Mouse (Mus musculus) lung, embryonic 14.5 days (tissue): ENCODE data around the gene Irx4. TPM values are rescaled to one million over a fixed set of nuclear protein-coding genes. Genes with fewer than 3 reads are reported as not detected.

Experiments
- ATAC-seq: fragments of 200-750 bp; cut with Nextera tagmentation; 2 replicates; pipeline ENCODE4 v1.8.0; 2017; ENCODE audit warnings: mild to moderate bottlenecking, moderate TSS enrichment, moderate library complexity; ENCODE audit not compliant: insufficient read depth
- DNase-seq: peaks from one replicate; pipeline ENCODE4 v3.0.0-alpha.2; 2015
- H3K27ac ChIP-seq: fragments of 300-500 bp; sonication (generic); 2 replicates; pipeline ENCODE4 v1.5.1; 2014; ENCODE audit warnings: low read depth, mild to moderate bottlenecking, moderate library complexity
- H3K27me3 ChIP-seq: fragments of 300-500 bp; sonication (generic); 2 replicates; pipeline ENCODE4 v1.6.1; 2014; ENCODE audit warnings: low read length, control low read depth; ENCODE audit not compliant: insufficient read depth
- H3K36me3 ChIP-seq: fragments of 300-500 bp; sonication (generic); 2 replicates; pipeline ENCODE4 v1.6.1; 2014; ENCODE audit warnings: control low read depth; ENCODE audit not compliant: insufficient read depth
- H3K4me1 ChIP-seq: fragments of 300-500 bp; sonication (generic); 2 replicates; pipeline ENCODE4 v1.6.1; 2014; ENCODE audit warnings: antibody characterized with exemption, control low read depth; ENCODE audit not compliant: insufficient read depth
- H3K4me2 ChIP-seq: fragments of 300-500 bp; sonication (generic); 2 replicates; pipeline ENCODE4 v1.6.1; 2014; ENCODE audit warnings: mild to moderate bottlenecking
- H3K4me3 ChIP-seq: fragments of 300-500 bp; sonication (generic); 2 replicates; pipeline ENCODE4 v1.5.1; 2014; ENCODE audit warnings: low read depth, low read length
- H3K9ac ChIP-seq: fragments of 300-500 bp; sonication (generic); 2 replicates; pipeline ENCODE4 v1.6.1; 2014
- H3K9me3 ChIP-seq: fragments of 300-500 bp; sonication (generic); 2 replicates; pipeline ENCODE4 v1.6.1; 2016; ENCODE audit warnings: low read depth, low read length, control low read depth
- CTCF ChIP-seq: IDR thresholded peaks from 2 replicates; pipeline ENCODE4 v1.5.1; 2016; ENCODE audit warnings: antibody characterized with exemption, low read depth
- WGBS: fragments of 180-500 bp; shearing (Covaris S2); extraction: QIAGEN DNeasy Blood & Tissue Kit; methylation state at CpG from one replicate; pipeline ENCODE4 v1.1.7; 2014; 5-methylcytosine and 5-hydroxymethylcytosine counted together
- polyA plus RNA-seq: library from polyadenylated mRNA; unstranded; fragments of >200 nt; fragmentation: Nextera tagmentation; extraction: Ambion mirVana; gene quantifications from 2 replicates; pipeline ENCODE4 v1.2.1, GENCODE M21; 2014

Gene Irx4
- polyA plus RNA-seq, 1 experiment from 2014 or later: not detected

DNA sequence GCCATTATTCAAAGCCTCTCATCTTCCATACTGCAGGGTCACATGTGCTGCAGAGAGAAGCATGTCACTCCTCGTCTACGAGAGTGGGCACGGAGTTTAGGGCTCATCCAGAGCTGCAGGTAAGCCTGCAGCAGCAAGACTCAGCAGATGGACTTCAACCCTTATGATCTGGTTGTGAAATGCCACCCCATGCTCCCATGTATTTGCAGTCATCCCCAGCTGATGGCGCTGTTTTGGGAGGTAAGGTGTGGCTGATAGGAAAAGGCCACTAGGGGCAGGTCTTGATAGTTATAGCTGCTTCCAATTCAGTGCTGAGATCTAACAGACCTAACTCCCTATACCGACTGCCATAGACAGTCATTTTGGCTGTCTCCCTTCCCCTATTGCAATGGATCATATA lies 8.3 kb upstream of the Irx4 start:
- H3K4me3 ChIP-seq: no peak overlapping the region
- no peaks in the 10 kb centered on the region for H3K9me3 ChIP-seq
- WGBS: 45% methylated on average over 5 of the region's 5 CpGs
- TF ChIP-seq CTCF: peak; percentile 21
- no peak for ATAC-seq
- H3K4me1 ChIP-seq: no peaks in the 10 kb centered on the region
- H3K4me2 ChIP-seq: no peak overlapping the region
- H3K36me3 ChIP-seq: no peaks in the 10 kb centered on the region
- H3K27ac ChIP-seq: no peak overlapping the region
- peaks cover 5% of the 10 kb centered on the region for H3K27me3 ChIP-seq
- no peak for DNase-seq
- no peak overlapping the region for H3K9ac ChIP-seq

DNA sequence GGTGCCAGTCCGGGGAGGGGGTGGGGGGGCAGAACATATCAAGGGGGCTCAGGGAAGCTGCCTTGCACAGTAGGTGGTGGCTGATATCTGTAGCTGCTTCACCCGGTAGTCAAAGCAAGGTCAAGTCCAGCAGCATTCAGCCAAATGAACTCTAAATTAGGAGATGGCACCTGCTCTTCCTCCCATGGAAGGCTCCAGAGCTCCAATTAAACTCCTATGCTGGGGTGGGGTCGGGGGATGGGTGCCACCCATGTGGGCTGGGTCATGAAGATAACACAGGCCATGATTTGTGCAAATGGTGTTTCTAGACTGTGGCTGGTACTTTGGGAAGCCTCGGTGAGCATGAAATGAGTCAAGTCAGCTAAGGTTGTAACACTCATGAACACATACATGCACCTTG lies 1.9 kb upstream of the Irx4 start:
- Histone ChIP-seq H3K4me2 (no peak overlapping the region), H3K4me1 (no peaks in the 10 kb centered on the region), H3K27me3 (peaks cover 69% of the 10 kb centered on the region), H3K9me3 (no peaks in the 10 kb centered on the region), H3K27ac (no peak overlapping the region), H3K36me3 (no peaks in the 10 kb centered on the region), H3K4me3 (no peak overlapping the region), H3K9ac (no peak overlapping the region)
- no peak for DNase-seq
- TF ChIP-seq CTCF: no peak
- ATAC-seq: no peak
- WGBS: 62% methylated on average over 4 of the region's 4 CpGs

DNA sequence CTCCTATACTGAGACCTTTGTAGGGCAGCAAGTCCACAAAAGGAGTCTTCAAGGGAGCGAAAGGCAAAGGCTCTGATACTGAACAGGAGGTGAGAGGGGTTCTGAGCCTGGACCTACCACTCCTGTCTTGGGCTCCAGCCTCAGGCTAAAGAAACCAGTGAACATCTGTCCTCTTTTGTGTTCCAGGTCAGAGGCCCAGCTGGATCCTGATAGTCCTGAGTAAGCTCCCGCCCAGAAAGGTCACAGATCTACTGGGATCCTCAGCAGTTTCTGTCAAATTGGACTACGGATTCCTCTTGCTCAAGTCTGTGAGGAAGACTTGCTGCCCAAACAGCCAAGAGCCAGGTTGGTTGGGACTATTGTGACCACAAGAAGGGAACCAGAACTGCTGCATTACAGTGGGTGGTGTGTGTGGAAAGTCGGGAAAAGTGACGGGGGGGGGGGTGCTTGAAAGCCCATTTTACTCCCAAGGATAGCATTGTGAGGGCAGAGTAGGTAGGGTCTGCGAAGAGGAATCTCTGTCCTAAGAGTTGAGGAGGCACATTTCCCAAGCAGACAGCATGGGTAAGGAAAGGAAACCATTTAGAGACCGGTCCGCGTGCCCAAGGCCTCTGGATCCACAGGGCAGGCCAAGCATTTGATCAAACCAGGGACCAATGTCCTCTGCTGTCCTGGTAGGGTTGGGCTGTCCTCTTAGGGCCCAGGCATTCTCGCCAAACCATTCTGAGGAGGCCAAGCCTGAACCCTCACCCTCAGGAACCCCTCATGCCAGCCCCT lies 514 bp upstream of the Irx4 start:
- ATAC-seq (no peak), DNase-seq (no peak)
- Histone ChIP-seq H3K36me3 (no peaks in the 10 kb centered on the region), H3K4me2 (peak overlapping the region; percentile 66), H3K9me3 (no peaks in the 10 kb centered on the region), H3K27ac (no peak overlapping the region), H3K4me3 (peak overlapping the region; percentile 37), H3K27me3 (peaks cover 79% of the 10 kb centered on the region), H3K9ac (no peak overlapping the region), H3K4me1 (no peaks in the 10 kb centered on the region)
- 15% methylated on average over 10 of the region's 10 CpGs for WGBS
- TF ChIP-seq CTCF: no peak

DNA sequence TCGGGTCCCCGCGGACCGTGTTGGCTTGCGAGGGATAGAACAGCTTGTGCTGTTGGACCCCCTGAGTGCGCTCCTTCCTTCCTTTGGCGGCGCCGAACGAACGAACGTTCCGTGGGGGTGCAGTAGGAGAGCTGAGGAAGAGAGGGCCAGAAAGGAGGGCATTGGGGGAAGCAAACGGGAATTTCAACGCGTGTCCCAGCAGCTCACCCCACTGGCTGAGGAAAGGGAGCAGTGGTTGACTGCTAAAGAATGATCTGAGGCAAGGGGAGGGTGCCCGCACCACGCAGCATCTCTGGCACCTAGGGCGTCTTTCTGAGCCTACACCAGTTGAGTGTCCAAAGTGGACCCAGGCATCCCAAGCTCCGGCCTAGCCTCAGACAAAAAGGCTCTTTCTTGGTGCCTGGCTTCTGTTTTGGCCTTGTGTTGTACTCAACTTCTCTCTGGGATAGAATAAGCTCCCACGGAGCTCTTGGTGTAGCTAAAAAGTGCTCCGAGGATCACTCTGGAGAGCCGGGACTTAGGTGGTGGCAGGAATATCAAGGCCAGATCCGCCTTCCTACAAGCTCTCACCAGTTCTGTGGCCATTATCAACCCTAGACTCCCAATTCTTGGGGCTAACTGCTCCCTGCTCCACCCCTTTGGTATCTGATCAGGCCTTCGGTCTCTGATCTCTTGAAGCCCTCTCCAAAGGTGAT lies 904 bp downstream of the Irx4 start:
- no peak overlapping the region; the same call in 1 of the 2 replicates for H3K9ac ChIP-seq
- 6% methylated on average over 25 of the region's 25 CpGs for WGBS
- no peaks in the 10 kb centered on the region for H3K4me1 ChIP-seq
- H3K4me3 ChIP-seq: peak overlapping the region; percentile 37; the same call in 1 of the 2 replicates
- H3K9me3 ChIP-seq: no peaks in the 10 kb centered on the region
- DNase-seq (no peak), ATAC-seq (no peak)
- H3K36me3 ChIP-seq: no peaks in the 10 kb centered on the region
- H3K27ac ChIP-seq: no peak overlapping the region
- no peak for TF ChIP-seq CTCF
- H3K27me3 ChIP-seq: peaks cover 92% of the 10 kb centered on the region
- H3K4me2 ChIP-seq: peak overlapping the region; percentile 66

DNA sequence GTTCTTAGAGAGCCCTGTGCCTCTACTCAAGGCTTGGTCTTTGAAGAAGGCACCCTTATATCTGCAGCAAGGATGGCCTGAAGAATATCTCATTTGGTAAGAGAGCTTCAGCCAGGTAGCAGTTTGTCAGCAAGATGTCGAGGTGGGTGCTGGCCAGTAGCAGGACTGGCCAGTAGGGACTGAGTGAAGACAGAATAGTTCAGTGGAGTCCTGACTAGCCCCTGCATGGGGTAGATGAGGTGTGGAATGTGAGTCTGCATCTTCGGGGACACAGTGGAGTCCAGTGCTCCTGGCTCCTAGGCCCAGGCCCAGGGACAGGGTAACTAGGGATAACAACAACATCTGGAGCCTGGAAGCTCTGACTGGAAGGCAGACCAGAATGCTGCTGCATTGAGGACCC lies 1.6 kb downstream of the Irx4 start:
- Histone ChIP-seq H3K27me3 (peaks cover 99% of the 10 kb centered on the region), H3K4me1 (no peaks in the 10 kb centered on the region), H3K9me3 (no peaks in the 10 kb centered on the region), H3K27ac (no peak overlapping the region), H3K36me3 (no peaks in the 10 kb centered on the region), H3K4me2 (no peak overlapping the region), H3K9ac (no peak overlapping the region), H3K4me3 (no peak overlapping the region)
- DNase-seq: no peak
- no peak for TF ChIP-seq CTCF
- 11% methylated on average over 2 of the region's 2 CpGs for WGBS
- ATAC-seq: no peak

DNA sequence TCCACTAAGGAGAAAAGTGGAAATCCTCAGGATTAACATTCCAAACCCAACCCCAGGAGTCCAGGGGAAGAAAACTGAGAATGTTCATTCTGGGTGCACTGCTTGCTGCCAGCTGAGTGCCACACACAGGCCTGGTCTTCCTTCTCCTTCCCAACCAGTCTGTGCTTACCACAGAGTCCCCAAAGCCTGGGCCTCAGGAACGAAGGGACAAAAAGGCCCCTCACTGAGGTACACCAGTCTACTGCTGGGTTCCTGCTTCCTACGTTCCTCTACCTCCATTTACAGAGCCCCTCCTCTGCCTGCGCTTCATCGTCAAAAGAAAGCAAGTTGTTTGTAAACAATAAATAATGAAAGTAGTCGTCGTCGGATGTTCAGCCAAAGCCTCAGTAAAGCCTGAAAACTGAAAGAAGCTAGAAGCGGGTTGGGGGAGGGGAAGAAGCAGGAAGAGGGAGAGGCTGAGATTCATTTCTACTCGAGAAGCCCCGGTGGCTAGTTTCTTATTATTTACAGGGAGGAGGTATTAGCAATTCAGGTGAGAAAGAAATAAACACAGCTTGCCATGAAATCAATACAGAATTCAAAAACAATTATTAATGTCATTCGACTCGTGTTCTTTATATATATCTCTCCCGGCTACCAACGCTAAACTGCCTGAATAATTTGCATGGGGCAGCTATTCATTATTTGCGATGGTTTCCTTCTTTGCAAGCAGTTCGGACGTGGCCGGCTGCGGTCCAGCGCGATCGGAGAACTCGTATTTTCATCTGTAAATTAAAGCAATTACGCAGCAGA lies 2.3 kb downstream of the Irx4 start:
- Histone ChIP-seq H3K4me1 (no peaks in the 10 kb centered on the region), H3K36me3 (no peaks in the 10 kb centered on the region), H3K4me3 (peak overlapping the region; percentile 14; the same call in 1 of the 2 replicates), H3K9ac (no peak overlapping the region), H3K27ac (no peak overlapping the region), H3K9me3 (no peaks in the 10 kb centered on the region), H3K27me3 (peaks cover 99% of the 10 kb centered on the region), H3K4me2 (peak overlapping the region; percentile 43)
- ATAC-seq: no peak
- 3% methylated on average over 24 of the region's 24 CpGs for WGBS
- DNase-seq: no peak
- TF ChIP-seq CTCF: no peak
